Mouse (Mus musculus) ovary, adult 10 weeks (tissue): Measurements from ENCODE around the gene Rchy1. TPM values are rescaled to one million over a fixed set of nuclear protein-coding genes. Genes with fewer than 3 reads are reported as not detected.

Source experiments
- polyA plus RNA-seq: library from polyadenylated mRNA; stranded (reverse); fragments of 350-450 nt; fragmentation: Illumina TruSeq; extraction: RNeasy Lipid Tissue Mini Kit (QIAGEN cat#74804); gene quantifications from one replicate; pipeline ENCODE4 v1.2.3, GENCODE M21; 2014

Rchy1 gene
- 93.6 TPM for polyA plus RNA-seq

GRCm38 (mm10) chr5:91962639-91963440 is at the start of gene Rchy1:
Rchy1 (minus strand) TSS chr5:91963068.

GRCm38 (mm10) chr5:91987236-91987635 is 24.4 kb upstream of the Rchy1 start, which contains the start of gene Odaph:
Odaph (plus strand) TSS chr5:91987475.

Other genes starting within 250 kb of the Rchy1 start
- not detected for gene Odaph, start 24.4 kb upstream of the Rchy1 start, polyA plus RNA-seq
- gene Cdkl2, start 80.8 kb upstream of the Rchy1 start, polyA plus RNA-seq, result 12.3 TPM
- 380 TPM for gene G3bp2, start 120.7 kb upstream of the Rchy1 start, polyA plus RNA-seq
- gene Uso1, start 174.9 kb upstream of the Rchy1 start, polyA plus RNA-seq, result 144 TPM